In genomic region chr11:94978947-94979346, GRCm38 (mm10) we compare ENCODE assay signal across 8 mouse cellular contexts. TPM values are rescaled to one million over a fixed set of nuclear protein-coding genes. Genes with fewer than 3 reads are reported as not detected.
DNase-seq lines count a peak whose midpoint lies in the region; ATAC-seq and TF ChIP-seq lines count a peak whose summit lies in the region.

No protein-coding gene starts in this region.

- no peak overlapping the region for H3K9ac ChIP-seq in lung, embryonic 15.5 days

- under 1% methylated on average over 20 of the region's 20 CpGs for WGBS in hindbrain, embryonic 10.5 days
- 0% methylated on average over 20 of the region's 20 CpGs for whole genome bisulfite sequencing in lung, embryonic 15.5 days
- 2% methylated on average over 20 of the region's 20 CpGs for WGBS in thymus, adult 2 months

- peak; percentile 96 for DNase-seq in MN1 (ENCODE audit: low spot score)
- DNase-seq in cerebellum, adult 9-10 months, result peak; percentile 98
- peak; percentile 98 for DNase-seq in hindbrain, embryonic 10.5 days (ENCODE audit: low spot score)
- peak; percentile 93 for DNase-seq in layer of hippocampus, adult 9-10 months (ENCODE audit: low spot score)
- peak; percentile 92 for DNase-seq in ovary, adult 18-20 months (ENCODE audit: low spot score)
- DNase-seq in thymus, adult 2 months, result peak; percentile 95

- no peak for TF ChIP-seq POLR2A in thymus, adult 2 months (IDR thresholded peaks at IDR 0.05; ENCODE audit: control insufficient read depth, extremely low read depth, insufficient read depth, low read length, poor library complexity)

- H3K36me3 ChIP-seq in hindbrain, embryonic 10.5 days, result no peaks in the 10 kb centered on the region
- no peaks in the 10 kb centered on the region for H3K36me3 ChIP-seq in lung, embryonic 15.5 days
- H3K36me3 ChIP-seq in thymus, adult 2 months (ENCODE audit: control insufficient read depth, insufficient read depth, low read length), result no peaks in the 10 kb centered on the region

- peaks cover 20% of the 10 kb centered on the region for H3K4me1 ChIP-seq in hindbrain, embryonic 10.5 days (replicated peaks)
- peaks cover 15% of the 10 kb centered on the region; the same call in 1 of the 2 replicates for H3K4me1 ChIP-seq in lung, embryonic 15.5 days
- no peaks in the 10 kb centered on the region for H3K4me1 ChIP-seq in thymus, adult 2 months (replicated peaks; ENCODE audit: control insufficient read depth, insufficient read depth, low read length)

- H3K9me3 ChIP-seq in hindbrain, embryonic 10.5 days, result no peaks in the 10 kb centered on the region
- H3K9me3 ChIP-seq in lung, embryonic 15.5 days, result no peaks in the 10 kb centered on the region

- peak overlapping the region; percentile 51 for H3K4me2 ChIP-seq in lung, embryonic 15.5 days

- peak overlapping the region; percentile 86 for H3K27ac ChIP-seq in hindbrain, embryonic 10.5 days
- no peak overlapping the region for H3K27ac ChIP-seq in lung, embryonic 15.5 days
- no peak overlapping the region for H3K27ac ChIP-seq in thymus, adult 2 months (ENCODE audit: control insufficient read depth, insufficient read depth, low read length)

- peak; percentile 97 for ATAC-seq in frontal cortex, adult (ENCODE audit: low TSS enrichment)
- ATAC-seq in lung, embryonic 15.5 days (ENCODE audit: borderline replicate concordance, extremely low read depth, low FRiP score, low TSS enrichment), result peak; percentile 91

- TF ChIP-seq CTCF in thymus, adult 2 months (IDR thresholded peaks at IDR 0.05; ENCODE audit: borderline replicate concordance, control insufficient read depth, extremely low read depth, insufficient read depth, low read length, poor library complexity), result peak; percentile 94

- H3K4me3 ChIP-seq in hindbrain, embryonic 10.5 days, result peak overlapping the region; percentile 37
- H3K4me3 ChIP-seq in lung, embryonic 15.5 days, result peak overlapping the region; percentile 15
- no peak overlapping the region for H3K4me3 ChIP-seq in thymus, adult 2 months (ENCODE audit: control insufficient read depth, insufficient read depth, low read length)

- H3K27me3 ChIP-seq in hindbrain, embryonic 10.5 days (ENCODE audit: insufficient read depth, poor library complexity, severe bottlenecking), result peaks cover 5% of the 10 kb centered on the region; the same call in 1 of the 2 replicates
- H3K27me3 ChIP-seq in lung, embryonic 15.5 days, result no peaks in the 10 kb centered on the region; the same call in 1 of the 2 replicates
- no peaks in the 10 kb centered on the region for H3K27me3 ChIP-seq in thymus, adult 2 months (ENCODE audit: control insufficient read depth, insufficient read depth, low read length)

RNA-seq across cellular contexts. Expression of gene Sgca, which starts 2.8 kb away (rescaled TPM):
- polyA plus RNA-seq in hindbrain, embryonic 10.5 days (2016; fragmentation: Nextera tagmentation; extraction: Ambion mirVana), result 0.10 TPM in 1 of 2 replicates, not detected in the other
- polyA plus RNA-seq in lung, embryonic 15.5 days (2015; fragmentation: Nextera tagmentation; extraction: Ambion mirVana), result 0.69 and 0.96 TPM in 2 replicates
- 6.3 and 59.1 TPM in 2 replicates for polyA plus RNA-seq in thymus, adult 2 months (2012; rRNA removed)

RNA-seq across cellular contexts. Expression of gene Hils1, which starts 11.6 kb away (rescaled TPM):
- not detected in 2 replicates for polyA plus RNA-seq in hindbrain, embryonic 10.5 days (2016; fragmentation: Nextera tagmentation; extraction: Ambion mirVana)
- polyA plus RNA-seq in lung, embryonic 15.5 days (2015; fragmentation: Nextera tagmentation; extraction: Ambion mirVana), result not detected in 2 replicates
- 0.12 TPM in 1 of 2 replicates, not detected in the other for polyA plus RNA-seq in thymus, adult 2 months (2012; rRNA removed)

RNA-seq across cellular contexts. Expression of gene Ppp1r9b, which starts 11.9 kb away (rescaled TPM):
- 10.4 and 11.8 TPM in 2 replicates for polyA plus RNA-seq in hindbrain, embryonic 10.5 days (2016; fragmentation: Nextera tagmentation; extraction: Ambion mirVana)
- 8.8 and 9.3 TPM in 2 replicates for polyA plus RNA-seq in lung, embryonic 15.5 days (2015; fragmentation: Nextera tagmentation; extraction: Ambion mirVana)
- polyA plus RNA-seq in thymus, adult 2 months (2012; rRNA removed), result 112 and 127 TPM in 2 replicates

RNA-seq across cellular contexts. Expression of gene Samd14, which starts 30.7 kb away (rescaled TPM):
- 38.8 and 71.5 TPM in 2 replicates for polyA plus RNA-seq in hindbrain, embryonic 10.5 days (2016; fragmentation: Nextera tagmentation; extraction: Ambion mirVana)
- polyA plus RNA-seq in lung, embryonic 15.5 days (2015; fragmentation: Nextera tagmentation; extraction: Ambion mirVana), result 17.1 and 17.4 TPM in 2 replicates
- polyA plus RNA-seq in thymus, adult 2 months (2012; rRNA removed), result 9.3 and 10.1 TPM in 2 replicates

RNA-seq across cellular contexts. Expression of gene Col1a1, which starts 42.9 kb away (rescaled TPM):
- 98.1 and 193 TPM in 2 replicates for polyA plus RNA-seq in hindbrain, embryonic 10.5 days (2016; fragmentation: Nextera tagmentation; extraction: Ambion mirVana)
- 1,191 and 1,256 TPM in 2 replicates for polyA plus RNA-seq in lung, embryonic 15.5 days (2015; fragmentation: Nextera tagmentation; extraction: Ambion mirVana)
- 11.9 and 18.7 TPM in 2 replicates for polyA plus RNA-seq in thymus, adult 2 months (2012; rRNA removed)
